Mouse (Mus musculus) kidney, adult 2 months (tissue): Measurements from ENCODE around the gene Rnf151. TPM values are rescaled to one million over a fixed set of nuclear protein-coding genes. Genes with fewer than 3 reads are reported as not detected.

Source experiments
- DNase-seq: peaks from one replicate; pipeline ENCODE4 v3.0.0; 2021
- H3K27ac ChIP-seq: fragments of 200-500 bp; 2 replicates; pipeline ENCODE4 v1.5.1; 2012; ENCODE audit warnings: low read depth, low read length, control low read depth, inconsistent platforms; ENCODE audit not compliant: insufficient read depth
- H3K27me3 ChIP-seq: fragments of 200-500 bp; replicated peaks from 2 replicates; pipeline ENCODE4 v1.6.1; 2012; ENCODE audit warnings: mild to moderate bottlenecking, moderate library complexity, low read length, inconsistent platforms; ENCODE audit not compliant: control insufficient read depth, insufficient read depth
- H3K36me3 ChIP-seq: fragments of 200-500 bp; 2 replicates; pipeline ENCODE4 v1.6.1; 2012; ENCODE audit warnings: mild to moderate bottlenecking, moderate library complexity, low read length, inconsistent platforms; ENCODE audit not compliant: control insufficient read depth, insufficient read depth
- H3K4me1 ChIP-seq: fragments of 200-500 bp; 2 replicates; pipeline ENCODE4 v1.6.1; 2011; ENCODE audit warnings: low read length; ENCODE audit not compliant: control insufficient read depth, insufficient read depth
- H3K4me3 ChIP-seq: fragments of 200-500 bp; 2 replicates; pipeline ENCODE4 v1.5.1; 2011; ENCODE audit warnings: mild to moderate bottlenecking, low read depth, low read length, control low read depth; ENCODE audit not compliant: insufficient read depth
- CTCF ChIP-seq: fragments of 200-500 bp; conservative IDR thresholded peaks from 2 replicates; pipeline ENCODE4 v1.5.1; 2011; ENCODE audit warnings: low read depth, mild to moderate bottlenecking, control low read depth, low read length, moderate library complexity, mixed read lengths; ENCODE audit not compliant: insufficient read depth, insufficient read length
- POLR2A ChIP-seq: fragments of 200-500 bp; IDR thresholded peaks from one replicate; pipeline ENCODE4 v1.6.1; 2011; ENCODE audit warnings: low read depth, low read length, control low read depth
- WGBS: fragments of 180-500 bp; shearing (Covaris S2); methylation state at CpG from one replicate; pipeline ENCODE4 v1.1.7; 2018; 5-methylcytosine and 5-hydroxymethylcytosine counted together
- polyA plus RNA-seq: library from polyadenylated mRNA; depleted of rRNA; stranded (reverse); fragments of >200 nt; gene quantifications from 2 replicates; pipeline ENCODE4 v1.2.3, GENCODE M21; 2012

Rnf151 gene
- polyA plus RNA-seq, 1 experiment = 0.16 TPM

- Histone ChIP-seq H3K27me3 (0 out of 2 replicates have a peak, but pooled peaks cover 2% of the 10 kb centered on the region), H3K36me3 (no peaks in the 10 kb centered on the region), H3K27ac (no peak overlapping the region), H3K4me3 (no peak overlapping the region), H3K4me1 (no peaks in the 10 kb centered on the region)
- DNase-seq = peak; percentile 72
- no peak for TF ChIP-seq CTCF
- no peak for TF ChIP-seq POLR2A
- 50% methylated on average over 16 of the region's 16 CpGs for WGBS
Measured at GRCm38 (mm10) chr17:24686514-24686913, 31.3 kb downstream of the Rnf151 start.

- Histone ChIP-seq H3K27ac (no peak overlapping the region), H3K4me1 (no peaks in the 10 kb centered on the region), H3K36me3 (no peaks in the 10 kb centered on the region), H3K27me3 (no peaks in the 10 kb centered on the region), H3K4me3 (no peak overlapping the region)
- no peak for TF ChIP-seq POLR2A
- TF ChIP-seq CTCF = no peak
- WGBS = 85% methylated on average over 24 of the region's 24 CpGs
- DNase-seq = no peak
Measured at GRCm38 (mm10) chr17:24677500-24678080, 40.3 kb downstream of the Rnf151 start.

- no peak for DNase-seq
- no peaks in the 10 kb centered on the region for H3K27me3 ChIP-seq
- no peak overlapping the region for H3K27ac ChIP-seq
- no peaks in the 10 kb centered on the region for H3K36me3 ChIP-seq
- H3K4me1 ChIP-seq = peaks cover 3% of the 10 kb centered on the region; the same call in 1 of the 2 replicates
- H3K4me3 ChIP-seq = no peak overlapping the region
- TF ChIP-seq CTCF = no peak
- no peak for TF ChIP-seq POLR2A
- 94% methylated on average over 5 of the region's 5 CpGs for WGBS
Measured at GRCm38 (mm10) chr17:24676877-24677276, 41.0 kb downstream of the Rnf151 start.

- Histone ChIP-seq H3K4me3 (no peak overlapping the region), H3K36me3 (no peaks in the 10 kb centered on the region), H3K27me3 (no peaks in the 10 kb centered on the region), H3K4me1 (peaks cover 8% of the 10 kb centered on the region), H3K27ac (no peak overlapping the region)
- DNase-seq = peak; percentile 67
- WGBS = 58% methylated on average over 2 of the region's 2 CpGs
- TF ChIP-seq POLR2A = no peak
- peak; percentile 66 for TF ChIP-seq CTCF
Measured at GRCm38 (mm10) chr17:24676187-24676586, 41.7 kb downstream of the Rnf151 start.

- H3K4me3 ChIP-seq = no peak overlapping the region
- WGBS = 64% methylated on average over 7 of the region's 7 CpGs
- TF ChIP-seq CTCF = no peak
- TF ChIP-seq POLR2A = no peak
- H3K27me3 ChIP-seq = no peaks in the 10 kb centered on the region
- H3K27ac ChIP-seq = no peak overlapping the region
- no peak for DNase-seq
- H3K36me3 ChIP-seq = no peaks in the 10 kb centered on the region
- H3K4me1 ChIP-seq = peaks cover 14% of the 10 kb centered on the region
Measured at GRCm38 (mm10) chr17:24674277-24674676, 43.6 kb downstream of the Rnf151 start.

- 13% methylated on average over 5 of the region's 5 CpGs for WGBS
- no peak overlapping the region for H3K4me3 ChIP-seq
- no peaks in the 10 kb centered on the region for H3K27me3 ChIP-seq
- peaks cover 14% of the 10 kb centered on the region for H3K4me1 ChIP-seq
- peak; percentile 82 for DNase-seq
- TF ChIP-seq CTCF = no peak
- no peak for TF ChIP-seq POLR2A
- no peak overlapping the region for H3K27ac ChIP-seq
- H3K36me3 ChIP-seq = no peaks in the 10 kb centered on the region
Measured at GRCm38 (mm10) chr17:24672141-24672540, 45.7 kb downstream of the Rnf151 start.

GRCm38 (mm10) chr17:24671346-24671745 lies 46.5 kb downstream of the Rnf151 start:
- no peak overlapping the region for H3K27ac ChIP-seq
- WGBS = 54% methylated on average over 5 of the region's 5 CpGs

More at GRCm38 (mm10) chr17:24671346-24671745, 46.5 kb downstream of the Rnf151 start:
- no peak overlapping the region for H3K4me3 ChIP-seq
- DNase-seq = no peak
- TF ChIP-seq POLR2A (no peak), CTCF (no peak)
- H3K27me3 ChIP-seq = no peaks in the 10 kb centered on the region
- H3K4me1 ChIP-seq = peaks cover 14% of the 10 kb centered on the region
- no peaks in the 10 kb centered on the region for H3K36me3 ChIP-seq
